Mouse (Mus musculus) testis, adult 2 months (tissue): ENCODE results near the gene BC051019. TPM values are rescaled to one million over a fixed set of nuclear protein-coding genes. Genes with fewer than 3 reads are reported as not detected.

ENCODE experiments used
- H3K27ac ChIP-seq: fragments of 200-500 bp; 2 replicates; pipeline ENCODE4 v1.5.1; 2012; ENCODE audit warnings: low read depth, low read length; ENCODE audit not compliant: control insufficient read depth, insufficient read depth
- H3K27me3 ChIP-seq: fragments of 200-500 bp; 2 replicates; pipeline ENCODE4 v1.6.1; 2012; ENCODE audit warnings: mild to moderate bottlenecking, low read length, moderate library complexity; ENCODE audit not compliant: control insufficient read depth, insufficient read depth
- H3K36me3 ChIP-seq: fragments of 200-500 bp; 2 replicates; pipeline ENCODE4 v1.6.1; 2012; ENCODE audit warnings: mild to moderate bottlenecking, low read length; ENCODE audit not compliant: control insufficient read depth, insufficient read depth
- H3K4me1 ChIP-seq: fragments of 200-500 bp; 2 replicates; pipeline ENCODE4 v1.6.1; 2012; ENCODE audit warnings: low read length; ENCODE audit not compliant: control insufficient read depth, insufficient read depth
- H3K4me3 ChIP-seq: fragments of 200-500 bp; 2 replicates; pipeline ENCODE4 v1.5.1; 2012; ENCODE audit warnings: low read depth, mild to moderate bottlenecking, low read length, moderate library complexity, mixed read lengths; ENCODE audit not compliant: control insufficient read depth
- CTCF ChIP-seq: fragments of 200-500 bp; IDR thresholded peaks from 2 replicates; pipeline ENCODE4 v1.5.1; 2012; ENCODE audit warnings: low read depth, mild to moderate bottlenecking, inconsistent platforms, low read length, moderate library complexity; ENCODE audit not compliant: control insufficient read depth, insufficient read depth, insufficient replicate concordance
- POLR2A ChIP-seq: fragments of 200-500 bp; IDR thresholded peaks from 2 replicates; pipeline ENCODE4 v1.6.1; 2012; ENCODE audit warnings: low read depth, mild to moderate bottlenecking, inconsistent platforms, low read length, moderate library complexity; ENCODE audit not compliant: control insufficient read depth
- polyA plus RNA-seq: library from polyadenylated mRNA; depleted of rRNA; stranded (reverse); fragments of >200 nt; gene quantifications from 2 replicates; pipeline ENCODE4 v1.2.3, GENCODE M21; 2012

Gene BC051019
- polyA plus RNA-seq, 1 experiment, result 0.57 TPM

DNA sequence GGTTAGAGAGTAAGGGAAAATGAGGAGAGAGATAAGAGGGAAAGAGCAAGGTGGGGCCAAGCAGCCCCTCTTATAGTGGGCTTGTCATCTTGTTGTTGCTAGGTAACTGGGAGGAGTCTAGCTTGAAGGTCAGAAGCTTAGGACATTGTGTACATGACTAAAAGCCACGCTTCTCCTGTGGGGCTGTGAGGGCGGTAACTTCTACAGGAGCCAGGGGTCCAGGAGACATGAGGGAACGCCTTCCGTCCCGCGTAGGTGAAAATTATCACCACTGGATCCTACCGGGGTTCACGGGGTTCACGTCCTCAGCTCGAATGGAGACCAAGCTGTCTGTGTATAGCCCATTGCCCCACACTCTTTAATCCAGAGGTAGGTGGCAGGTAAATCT, 28.3 kb downstream of the BC051019 start:
- H3K4me3 ChIP-seq, result no peak overlapping the region
- no peaks in the 10 kb centered on the region for H3K27me3 ChIP-seq
- H3K36me3 ChIP-seq, result no peaks in the 10 kb centered on the region
- TF ChIP-seq CTCF (no peak), POLR2A (no peak)
- H3K4me1 ChIP-seq, result 0 out of 2 replicates have a peak, but pooled peaks cover 2% of the 10 kb centered on the region
- H3K27ac ChIP-seq, result no peak overlapping the region

DNA sequence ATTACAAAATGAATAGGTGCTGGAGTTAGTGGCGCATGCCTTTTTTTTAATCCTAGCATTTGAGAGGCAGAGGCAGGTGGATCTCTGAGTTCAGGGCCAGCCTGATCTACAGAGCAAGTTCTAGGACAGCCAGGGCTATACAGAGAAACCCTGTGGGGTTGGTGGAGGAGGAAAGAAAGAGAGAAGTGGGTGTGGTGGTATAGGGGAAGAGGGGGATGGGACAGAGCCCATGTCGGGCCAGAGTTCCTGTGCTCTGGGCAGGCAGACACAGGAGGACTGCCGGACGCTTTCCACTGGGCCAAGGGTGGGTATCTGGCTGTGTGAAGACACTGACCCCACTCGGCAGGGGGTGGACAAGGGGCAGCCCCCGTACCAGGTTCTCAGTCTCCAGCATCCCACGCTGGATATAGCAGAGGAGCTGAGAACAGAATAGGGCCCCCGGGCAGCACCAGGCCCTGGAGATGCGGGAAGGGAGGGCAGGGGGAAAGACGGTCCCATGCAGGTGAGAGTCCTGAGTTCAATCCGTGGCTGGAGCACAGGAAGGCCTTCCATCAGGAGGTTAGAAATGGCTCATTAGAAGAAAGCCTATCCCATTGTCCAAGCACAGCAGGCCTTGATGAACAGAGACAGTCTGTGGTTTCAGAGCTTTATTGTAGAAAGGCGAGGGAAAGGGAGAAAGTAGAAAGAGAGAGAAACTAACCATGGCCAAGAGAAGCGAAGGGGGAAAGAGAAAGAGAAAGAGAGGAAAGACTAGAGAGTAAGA, 28.9 kb downstream of the BC051019 start:
- no peaks in the 10 kb centered on the region for H3K27me3 ChIP-seq
- H3K36me3 ChIP-seq, result no peaks in the 10 kb centered on the region
- no peak overlapping the region for H3K4me3 ChIP-seq
- no peak overlapping the region for H3K27ac ChIP-seq
- TF ChIP-seq CTCF (no peak), POLR2A (no peak)
- 0 out of 2 replicates have a peak, but pooled peaks cover 2% of the 10 kb centered on the region for H3K4me1 ChIP-seq

DNA sequence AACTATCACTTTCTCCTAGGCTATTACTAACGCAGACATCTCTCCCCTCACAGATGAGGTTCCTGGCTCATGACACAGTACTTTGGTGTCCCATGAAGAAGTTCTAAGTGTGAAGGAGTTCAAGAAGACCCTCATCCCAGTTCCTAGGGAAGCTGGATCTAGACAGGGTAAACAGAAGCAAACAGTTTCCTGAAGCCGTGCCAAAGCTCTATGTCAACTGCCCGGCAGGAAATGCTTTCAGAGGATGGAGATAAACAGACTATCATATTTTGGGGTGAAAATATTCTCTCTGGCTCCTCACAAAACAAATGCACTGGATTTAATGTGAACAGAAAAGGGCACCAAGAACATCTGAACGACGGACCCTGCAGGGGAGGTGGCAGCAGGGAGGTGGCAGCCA, 32.7 kb downstream of the BC051019 start:
- Histone ChIP-seq H3K4me1 (0 out of 2 replicates have a peak, but pooled peaks cover 2% of the 10 kb centered on the region), H3K36me3 (no peaks in the 10 kb centered on the region), H3K27ac (no peak overlapping the region), H3K27me3 (no peaks in the 10 kb centered on the region), H3K4me3 (no peak overlapping the region)
- TF ChIP-seq CTCF (no peak), POLR2A (no peak)

DNA sequence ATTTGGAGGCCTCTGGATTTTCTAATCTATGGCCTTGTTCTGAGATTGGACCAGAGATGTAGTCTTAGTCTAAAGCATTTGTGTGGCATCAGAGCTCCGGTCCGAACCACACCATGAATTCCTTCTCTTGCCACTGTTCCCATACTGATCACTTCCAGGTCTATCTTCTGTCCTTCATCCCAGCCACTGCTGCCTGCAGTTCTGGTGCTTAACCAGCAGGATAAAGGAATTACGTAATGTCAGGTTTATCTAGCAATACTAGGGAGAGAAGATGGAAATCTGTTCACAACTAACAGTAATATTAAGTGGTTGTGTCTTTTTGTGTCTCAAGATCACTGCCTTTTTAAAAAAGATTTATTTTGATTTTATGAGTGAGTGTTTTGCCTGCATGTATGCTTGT, 33.5 kb downstream of the BC051019 start:
- Histone ChIP-seq H3K27ac (no peak overlapping the region), H3K36me3 (no peaks in the 10 kb centered on the region), H3K27me3 (no peaks in the 10 kb centered on the region), H3K4me1 (0 out of 2 replicates have a peak, but pooled peaks cover 2% of the 10 kb centered on the region), H3K4me3 (no peak overlapping the region)
- TF ChIP-seq CTCF (no peak), POLR2A (no peak)

DNA sequence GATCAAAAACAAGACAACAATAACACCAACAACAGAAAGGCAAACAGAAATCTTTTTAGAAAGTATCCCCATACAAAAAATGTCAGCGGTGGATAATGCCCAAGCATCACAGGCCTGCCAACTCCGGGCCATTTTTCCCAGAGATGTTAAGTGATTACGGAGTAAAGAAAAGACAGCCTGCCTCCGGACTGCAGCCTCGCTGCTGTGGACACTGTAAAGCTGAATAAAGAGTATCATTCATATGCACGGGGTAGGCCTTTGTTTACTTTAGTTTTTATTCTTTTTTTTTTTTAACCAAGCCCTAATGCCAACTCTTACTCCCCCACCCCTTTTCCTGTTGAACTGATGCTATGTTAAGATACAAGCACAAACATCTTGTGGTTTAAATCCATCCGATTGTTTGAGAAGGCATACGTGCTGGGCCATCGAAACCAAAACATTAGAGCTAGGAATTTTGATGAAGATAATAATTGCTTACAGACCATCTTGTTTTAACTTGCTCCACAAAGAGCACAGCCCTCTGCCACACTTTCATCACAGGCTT, 37.0 kb downstream of the BC051019 start:
- no peaks in the 10 kb centered on the region for H3K27me3 ChIP-seq
- no peak for TF ChIP-seq CTCF
- no peak for TF ChIP-seq POLR2A
- no peaks in the 10 kb centered on the region for H3K36me3 ChIP-seq
- H3K4me3 ChIP-seq, result no peak overlapping the region
- H3K4me1 ChIP-seq, result no peaks in the 10 kb centered on the region
- H3K27ac ChIP-seq, result no peak overlapping the region

DNA sequence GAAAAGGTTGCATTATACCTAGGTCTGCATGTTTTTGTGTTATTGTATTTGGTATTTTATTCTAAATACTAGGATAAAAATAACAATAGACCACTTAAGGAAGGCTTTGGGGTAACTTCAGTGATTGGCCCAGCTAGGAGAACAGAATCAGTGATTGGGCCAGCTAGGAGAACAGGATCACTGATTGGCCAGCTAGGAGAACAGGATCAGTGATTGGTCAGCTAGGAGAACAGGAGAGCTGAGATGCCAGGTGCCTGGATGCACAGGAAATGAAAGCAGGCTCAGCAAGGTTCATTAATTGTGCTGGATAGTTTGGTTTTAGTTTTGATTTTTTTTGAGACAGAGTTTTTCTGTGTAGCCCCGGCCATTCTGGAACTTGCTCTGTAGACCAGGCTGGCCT, 42.8 kb downstream of the BC051019 start:
- TF ChIP-seq POLR2A (no peak), CTCF (no peak)
- H3K36me3 ChIP-seq, result no peaks in the 10 kb centered on the region
- H3K27ac ChIP-seq, result no peak overlapping the region
- no peaks in the 10 kb centered on the region for H3K27me3 ChIP-seq
- no peaks in the 10 kb centered on the region for H3K4me1 ChIP-seq
- H3K4me3 ChIP-seq, result no peak overlapping the region

DNA sequence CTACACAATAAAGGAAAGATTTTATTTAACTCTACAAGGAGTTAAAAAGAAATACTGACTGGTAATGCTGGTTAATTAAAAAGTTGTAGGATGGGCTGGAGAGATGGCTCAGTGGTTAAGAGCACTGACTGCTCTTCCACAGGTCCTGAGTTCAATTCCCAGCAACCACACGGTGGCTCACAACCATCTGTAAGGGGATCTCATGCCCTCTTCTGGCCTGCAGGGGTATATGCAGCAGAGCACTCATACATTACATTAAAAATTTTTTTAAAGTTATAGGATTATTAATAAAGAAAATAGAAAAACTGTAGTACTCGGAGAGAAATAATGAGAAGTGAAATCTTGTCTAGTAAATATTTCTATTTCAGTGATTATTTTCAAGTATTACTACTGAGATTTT, 43.4 kb downstream of the BC051019 start:
- no peaks in the 10 kb centered on the region for H3K4me1 ChIP-seq
- H3K36me3 ChIP-seq, result no peaks in the 10 kb centered on the region
- H3K4me3 ChIP-seq, result no peak overlapping the region
- H3K27ac ChIP-seq, result no peak overlapping the region
- TF ChIP-seq POLR2A (no peak), CTCF (no peak)
- no peaks in the 10 kb centered on the region for H3K27me3 ChIP-seq
